9 mouse cellular contexts compared by ENCODE assay signal in genomic region chr11:5892151-5892591, GRCm38 (mm10). TPM values are rescaled to one million over a fixed set of nuclear protein-coding genes. Genes with fewer than 3 reads are reported as not detected.
DNase-seq lines count a peak whose midpoint lies in the region; ATAC-seq lines count a peak whose summit lies in the region.
"Had no signal": no experiment of that assay in that cellular context is flagged by ENCODE, and none has a peak within 500 bp of the region (broad histone marks: within the 10 kb centered on the region; RNA-seq: fewer than 3 reads in every experiment).

No protein-coding gene starts in this region.

- H3K36me3 ChIP-seq in forebrain, embryonic 14.5 days (ENCODE audit: control insufficient read depth, insufficient read depth, low read length), result no peaks in the 10 kb centered on the region
- H3K36me3 ChIP-seq in forebrain, embryonic 13.5 days (ENCODE audit: poor library complexity, severe bottlenecking), result no peaks in the 10 kb centered on the region
- no peaks in the 10 kb centered on the region for H3K36me3 ChIP-seq in hindbrain, embryonic 11.5 days (ENCODE audit: control insufficient read depth, insufficient read depth, low read length)
- H3K36me3 ChIP-seq in liver, embryonic 12.5 days, result no peaks in the 10 kb centered on the region

- DNase-seq in forebrain, embryonic 14.5 days (ENCODE audit: low spot score), result no peak
- peak; percentile 72 to 80 for DNase-seq in cerebellum, postnatal 10 days
- no peak for DNase-seq in hindbrain, embryonic 11.5 days (ENCODE audit: low spot score)
- DNase-seq in right cerebral cortex, adult 2 months (ENCODE audit: low spot score in 2 of 2), result no peak
- DNase-seq in T-cell, adult 2 months (ENCODE audit: low spot score), result no peak

- no peaks in the 10 kb centered on the region; the same call in 1 of the 2 replicates for H3K4me1 ChIP-seq in forebrain, embryonic 14.5 days (ENCODE audit: control insufficient read depth, insufficient read depth, low read length)
- peaks cover 7% of the 10 kb centered on the region for H3K4me1 ChIP-seq in forebrain, embryonic 13.5 days
- peaks cover 1% of the 10 kb centered on the region; the same call in 1 of the 2 replicates for H3K4me1 ChIP-seq in hindbrain, embryonic 11.5 days (replicated peaks; ENCODE audit: control insufficient read depth, insufficient read depth, low read length)
- peaks cover 53% of the 10 kb centered on the region for H3K4me1 ChIP-seq in liver, embryonic 12.5 days

- H3K4me3 ChIP-seq in forebrain, embryonic 14.5 days (ENCODE audit: low read depth, low read length), result no peak overlapping the region
- H3K4me3 ChIP-seq in forebrain, embryonic 13.5 days, result no peak overlapping the region
- no peak overlapping the region for H3K4me3 ChIP-seq in hindbrain, embryonic 11.5 days (ENCODE audit: low read depth, low read length)
- no peak overlapping the region for H3K4me3 ChIP-seq in liver, embryonic 12.5 days

- peak overlapping the region; percentile 33; the same call in 1 of the 2 replicates for H3K27ac ChIP-seq in forebrain, embryonic 14.5 days (ENCODE audit: low read depth, low read length)
- no peak overlapping the region; the same call in 1 of the 2 replicates for H3K27ac ChIP-seq in forebrain, embryonic 13.5 days
- H3K27ac ChIP-seq in hindbrain, embryonic 11.5 days (ENCODE audit: low read depth, low read length), result no peak overlapping the region
- H3K27ac ChIP-seq in liver, embryonic 12.5 days, result peak overlapping the region; percentile 80
- H3K27ac ChIP-seq: macrophage had no signal

- no peak overlapping the region for H3K4me2 ChIP-seq in forebrain, embryonic 14.5 days (ENCODE audit: low read length)
- H3K4me2 ChIP-seq in forebrain, embryonic 13.5 days, result no peak overlapping the region
- H3K4me2 ChIP-seq in hindbrain, embryonic 11.5 days (replicated peaks; ENCODE audit: low read depth, low read length), result no peak overlapping the region
- peak overlapping the region; percentile 51 for H3K4me2 ChIP-seq in liver, embryonic 12.5 days

- H3K27me3 ChIP-seq in forebrain, embryonic 14.5 days (replicated peaks; ENCODE audit: control insufficient read depth, insufficient read depth, low read length), result no peaks in the 10 kb centered on the region
- peaks cover 6% of the 10 kb centered on the region for H3K27me3 ChIP-seq in forebrain, embryonic 13.5 days
- H3K27me3 ChIP-seq in hindbrain, embryonic 11.5 days (ENCODE audit: control insufficient read depth, insufficient read depth, low read length), result no peaks in the 10 kb centered on the region
- H3K27me3 ChIP-seq in liver, embryonic 12.5 days (replicated peaks), result peaks cover 31% of the 10 kb centered on the region

- no peak for ATAC-seq in forebrain, embryonic 14.5 days
- no peak for ATAC-seq in forebrain, embryonic 13.5 days
- 0 out of 2 replicates have a peak, but pooled peaks have one; percentile 33 for ATAC-seq in hindbrain, embryonic 11.5 days (ENCODE audit: low FRiP score)
- no peak for ATAC-seq in liver, embryonic 12.5 days
- no peak for ATAC-seq in inflammation-experienced regulatory T-cells, adult 6 months

- WGBS in forebrain, embryonic 14.5 days, result 70% methylated on average over 8 of the region's 8 CpGs
- WGBS in forebrain, embryonic 13.5 days, result 73% methylated on average over 8 of the region's 8 CpGs
- 46% methylated on average over 8 of the region's 8 CpGs for WGBS in hindbrain, embryonic 11.5 days
- WGBS in liver, embryonic 12.5 days (ENCODE audit: insufficient replicate concordance), result 44% methylated on average over 8 of the region's 8 CpGs

- no peak overlapping the region for H3K9ac ChIP-seq in forebrain, embryonic 14.5 days (ENCODE audit: low read length)
- H3K9ac ChIP-seq in forebrain, embryonic 13.5 days, result no peak overlapping the region
- H3K9ac ChIP-seq in hindbrain, embryonic 11.5 days (ENCODE audit: low read depth, low read length), result no peak overlapping the region
- peak overlapping the region; percentile 31; the same call in 1 of the 2 replicates for H3K9ac ChIP-seq in liver, embryonic 12.5 days

- no peaks in the 10 kb centered on the region for H3K9me3 ChIP-seq in forebrain, embryonic 14.5 days (replicated peaks; ENCODE audit: control insufficient read depth, low read length)
- no peaks in the 10 kb centered on the region for H3K9me3 ChIP-seq in forebrain, embryonic 13.5 days (replicated peaks)
- H3K9me3 ChIP-seq in hindbrain, embryonic 11.5 days (ENCODE audit: control insufficient read depth, low read length), result no peaks in the 10 kb centered on the region
- H3K9me3 ChIP-seq in liver, embryonic 12.5 days (replicated peaks), result no peaks in the 10 kb centered on the region

RNA-seq across cellular contexts. Expression of gene Myl7, which starts 6.4 kb away (rescaled TPM):
- not detected in 2 replicates for polyA plus RNA-seq in forebrain, embryonic 14.5 days (2014; fragmentation: Nextera tagmentation; extraction: Ambion mirVana)
- polyA plus RNA-seq in forebrain, embryonic 13.5 days (2015; fragmentation: Nextera tagmentation; extraction: Ambion mirVana), result 1.5 TPM in 1 of 2 replicates, not detected in the other
- 0.31 and 2.4 TPM in 2 replicates for polyA plus RNA-seq in hindbrain, embryonic 11.5 days (2014; fragmentation: Nextera tagmentation; extraction: Ambion mirVana)
- polyA plus RNA-seq in liver, embryonic 12.5 days (2016; fragmentation: Nextera tagmentation; extraction: Ambion mirVana), result 21.8 and 22.5 TPM in 2 replicates
- not detected for polyA plus RNA-seq in inflammation-experienced regulatory T-cells, adult 6 months (2017; shearing (Covaris generic))
- polyA plus RNA-seq: macrophage had no signal

RNA-seq across cellular contexts. Expression of gene Pold2, which starts 14.1 kb away (rescaled TPM):
- 65.0 and 73.0 TPM in 2 replicates for polyA plus RNA-seq in forebrain, embryonic 14.5 days (2014; fragmentation: Nextera tagmentation; extraction: Ambion mirVana)
- 100 and 102 TPM in 2 replicates for polyA plus RNA-seq in forebrain, embryonic 13.5 days (2015; fragmentation: Nextera tagmentation; extraction: Ambion mirVana)
- polyA plus RNA-seq in hindbrain, embryonic 11.5 days (2014; fragmentation: Nextera tagmentation; extraction: Ambion mirVana), result 78.4 and 86.3 TPM in 2 replicates
- 105 TPM in 2 replicates for polyA plus RNA-seq in liver, embryonic 12.5 days (2016; fragmentation: Nextera tagmentation; extraction: Ambion mirVana)
- 10 to 100 TPM; 22.6 to 33.0 (median 30.2) TPM for polyA plus RNA-seq in inflammation-experienced regulatory T-cells, adult 6 months (2017; shearing (Covaris generic))

RNA-seq across cellular contexts. Expression of gene Aebp1, which starts 30.4 kb away (rescaled TPM):
- polyA plus RNA-seq in forebrain, embryonic 14.5 days (2014; fragmentation: Nextera tagmentation; extraction: Ambion mirVana), result 6.8 and 13.0 TPM in 2 replicates
- polyA plus RNA-seq in forebrain, embryonic 13.5 days (2015; fragmentation: Nextera tagmentation; extraction: Ambion mirVana), result 5.5 and 6.0 TPM in 2 replicates
- 19.0 and 20.4 TPM in 2 replicates for polyA plus RNA-seq in hindbrain, embryonic 11.5 days (2014; fragmentation: Nextera tagmentation; extraction: Ambion mirVana)
- polyA plus RNA-seq in liver, embryonic 12.5 days (2016; fragmentation: Nextera tagmentation; extraction: Ambion mirVana), result 8.5 and 9.6 TPM in 2 replicates
- under 1 TPM in 2 of 3 experiments, not detected in 1; 0.13 to 0.90 TPM for polyA plus RNA-seq in inflammation-experienced regulatory T-cells, adult 6 months (2017; shearing (Covaris generic))

RNA-seq across cellular contexts. Expression of gene Polm, which starts 54.4 kb away (rescaled TPM):
- polyA plus RNA-seq in forebrain, embryonic 14.5 days (2014; fragmentation: Nextera tagmentation; extraction: Ambion mirVana), result 3.9 and 5.3 TPM in 2 replicates
- 7.6 and 7.8 TPM in 2 replicates for polyA plus RNA-seq in forebrain, embryonic 13.5 days (2015; fragmentation: Nextera tagmentation; extraction: Ambion mirVana)
- polyA plus RNA-seq in hindbrain, embryonic 11.5 days (2014; fragmentation: Nextera tagmentation; extraction: Ambion mirVana), result 5.6 and 6.9 TPM in 2 replicates
- polyA plus RNA-seq in liver, embryonic 12.5 days (2016; fragmentation: Nextera tagmentation; extraction: Ambion mirVana), result 2.8 and 2.9 TPM in 2 replicates
- polyA plus RNA-seq in inflammation-experienced regulatory T-cells, adult 6 months (2017; shearing (Covaris generic)), result 10 to 100 TPM; 15.9 to 27.5 (median 21.3) TPM

RNA-seq across cellular contexts. Expression of gene Gck, which starts 57.7 kb away (rescaled TPM):
- 6.5 and 7.3 TPM in 2 replicates for polyA plus RNA-seq in forebrain, embryonic 14.5 days (2014; fragmentation: Nextera tagmentation; extraction: Ambion mirVana)
- 4.7 and 5.8 TPM in 2 replicates for polyA plus RNA-seq in forebrain, embryonic 13.5 days (2015; fragmentation: Nextera tagmentation; extraction: Ambion mirVana)
- polyA plus RNA-seq in hindbrain, embryonic 11.5 days (2014; fragmentation: Nextera tagmentation; extraction: Ambion mirVana), result 2.9 and 3.0 TPM in 2 replicates
- 0.31 and 0.37 TPM in 2 replicates for polyA plus RNA-seq in liver, embryonic 12.5 days (2016; fragmentation: Nextera tagmentation; extraction: Ambion mirVana)
- polyA plus RNA-seq in inflammation-experienced regulatory T-cells, adult 6 months (2017; shearing (Covaris generic)), result not detected
- polyA plus RNA-seq: macrophage had no signal

Comparison
In these comparisons a context has a peak if more than half of its experiments do, and no peak if none do; other contexts are left out.
1. H3K27ac ChIP-seq: peak in forebrain, embryonic 14.5 days (single experiment) and liver, embryonic 12.5 days (single experiment); none in forebrain, embryonic 13.5 days (single experiment) and hindbrain, embryonic 11.5 days (single experiment).
2. DNase-seq: peak in cerebellum, postnatal 10 days (2 of 2); none in forebrain, embryonic 14.5 days (single experiment), hindbrain, embryonic 11.5 days (single experiment), right cerebral cortex, adult 2 months (0 of 2) and T-cell, adult 2 months (single experiment).